Mouse (Mus musculus): ENCODE data around the gene Bloc1s4. TPM values are rescaled to one million over a fixed set of nuclear protein-coding genes. Genes with fewer than 3 reads are reported as not detected.

Bloc1s4 gene
- total and polyA plus RNA-seq, 3 experiments, result 9.7 to 13.5 (median 11.1) TPM

GRCm38 (mm10) chr5:36750119-36751078 is 1.9 kb upstream of the Bloc1s4 start:
- H3K27me3 ChIP-seq (ENCODE audit: control insufficient read depth, insufficient read depth, low read length), result no peaks in the 10 kb centered on the region
- intact Hi-C loops (cut with DNase I), result loop anchor here (5.0 kb wide), 1 partner anchor 42 kb away; no protein-coding TSS in a partner anchor
- H3K9ac ChIP-seq (ENCODE audit: low read depth, low read length), result no peak overlapping the region
- no peaks in the 10 kb centered on the region; the same call in 1 of the 2 replicates for H3K79me2 ChIP-seq (replicated peaks; ENCODE audit: control insufficient read depth, insufficient read depth, low read length)
- H3K4me1 ChIP-seq (ENCODE audit: control insufficient read depth, insufficient read depth, low read length), result peaks cover 3% of the 10 kb centered on the region
- no peak overlapping the region for H3K4me3 ChIP-seq
- no peaks in the 10 kb centered on the region for H3K36me3 ChIP-seq (ENCODE audit: control insufficient read depth, insufficient read depth, low read length)
- 69% methylated on average over 9 of the region's 9 CpGs for WGBS
- no peak for DNase-seq
- TF ChIP-seq CTCF (IDR thresholded peaks at IDR 0.05) (peak; percentile 68), POLR2A (IDR thresholded peaks at IDR 0.05; ENCODE audit: insufficient read depth, low read depth, low read length) (no peak)
- H3K27ac ChIP-seq, result no peak overlapping the region

GRCm38 (mm10) chr5:36747794-36748535 is 485 bp downstream of the Bloc1s4 start:
- Histone ChIP-seq H3K9ac (ENCODE audit: low read depth, low read length) (peak overlapping the region; percentile 92), H3K27me3 (ENCODE audit: control insufficient read depth, insufficient read depth, low read length) (no peaks in the 10 kb centered on the region), H3K36me3 (ENCODE audit: control insufficient read depth, insufficient read depth, low read length) (no peaks in the 10 kb centered on the region), H3K4me3 (peak overlapping the region; percentile 65), H3K79me2 (replicated peaks; ENCODE audit: control insufficient read depth, insufficient read depth, low read length) (no peaks in the 10 kb centered on the region; the same call in 1 of the 2 replicates), H3K4me1 (ENCODE audit: control insufficient read depth, insufficient read depth, low read length) (peaks cover 3% of the 10 kb centered on the region), H3K27ac (peak overlapping the region; percentile 47)
- TF ChIP-seq POLR2A (IDR thresholded peaks at IDR 0.05; ENCODE audit: insufficient read depth, low read depth, low read length) (no peak), EP300 (IDR thresholded peaks at IDR 0.05; ENCODE audit: insufficient read depth, low read depth, low read length) (no peak), CTCF (IDR thresholded peaks at IDR 0.05) (no peak)
- DNase-seq, result no peak
- intact Hi-C loops (cut with DNase I), result no loop called here
- WGBS, result under 1% methylated on average over 76 of the region's 76 CpGs

GRCm38 (mm10) chr5:36747071-36747470 is 1.4 kb downstream of the Bloc1s4 start:
- 65% methylated on average over 7 of the region's 7 CpGs for WGBS
- no peak for DNase-seq
- Histone ChIP-seq H3K4me1 (ENCODE audit: control insufficient read depth, insufficient read depth, low read length) (peaks cover 3% of the 10 kb centered on the region), H3K79me2 (replicated peaks; ENCODE audit: control insufficient read depth, insufficient read depth, low read length) (no peaks in the 10 kb centered on the region; the same call in 1 of the 2 replicates), H3K9ac (ENCODE audit: low read depth, low read length) (no peak overlapping the region), H3K27ac (no peak overlapping the region), H3K36me3 (ENCODE audit: control insufficient read depth, insufficient read depth, low read length) (no peaks in the 10 kb centered on the region), H3K4me3 (peak overlapping the region; percentile 65), H3K27me3 (ENCODE audit: control insufficient read depth, insufficient read depth, low read length) (no peaks in the 10 kb centered on the region)
- TF ChIP-seq EP300 (IDR thresholded peaks at IDR 0.05; ENCODE audit: insufficient read depth, low read depth, low read length) (no peak), POLR2A (IDR thresholded peaks at IDR 0.05; ENCODE audit: insufficient read depth, low read depth, low read length) (no peak), CTCF (IDR thresholded peaks at IDR 0.05) (no peak)
- intact Hi-C loops (cut with DNase I), result no loop called here

GRCm38 (mm10) chr5:36742126-36742848 is 6.2 kb downstream of the Bloc1s4 start:
- Histone ChIP-seq H3K79me2 (replicated peaks; ENCODE audit: control insufficient read depth, insufficient read depth, low read length) (no peaks in the 10 kb centered on the region), H3K4me3 (no peak overlapping the region), H3K36me3 (ENCODE audit: control insufficient read depth, insufficient read depth, low read length) (no peaks in the 10 kb centered on the region), H3K4me1 (ENCODE audit: control insufficient read depth, insufficient read depth, low read length) (peaks cover 3% of the 10 kb centered on the region), H3K9ac (ENCODE audit: low read depth, low read length) (no peak overlapping the region; the same call in 1 of the 2 replicates), H3K27me3 (ENCODE audit: control insufficient read depth, insufficient read depth, low read length) (no peaks in the 10 kb centered on the region), H3K27ac (no peak overlapping the region)
- WGBS, result 34% methylated on average over 16 of the region's 16 CpGs
- TF ChIP-seq CTCF (IDR thresholded peaks at IDR 0.05), result peak; percentile 99
- TF ChIP-seq EP300 (IDR thresholded peaks at IDR 0.05; ENCODE audit: insufficient read depth, low read depth, low read length), result peak; percentile 77; the same call in 1 of the 2 replicates
- no peak for TF ChIP-seq POLR2A (IDR thresholded peaks at IDR 0.05; ENCODE audit: insufficient read depth, low read depth, low read length)
- DNase-seq, result peak; percentile 73 to 88
- intact Hi-C loops (cut with DNase I), result loop anchor here (1.0 to 5.0 kb wide), 5 partner anchors 27 to 279 kb away; no protein-coding TSS in a partner anchor

GRCm38 (mm10) chr5:36739829-36740228 is 8.6 kb downstream of the Bloc1s4 start:
- no peaks in the 10 kb centered on the region for H3K27me3 ChIP-seq (ENCODE audit: control insufficient read depth, insufficient read depth, low read length)
- no peak overlapping the region for H3K9ac ChIP-seq (ENCODE audit: low read depth, low read length)
- no peaks in the 10 kb centered on the region for H3K36me3 ChIP-seq (ENCODE audit: control insufficient read depth, insufficient read depth, low read length)
- peaks cover 1% of the 10 kb centered on the region; the same call in 1 of the 2 replicates for H3K4me1 ChIP-seq (ENCODE audit: control insufficient read depth, insufficient read depth, low read length)
- no peak overlapping the region for H3K27ac ChIP-seq
- H3K4me3 ChIP-seq, result no peak overlapping the region
- TF ChIP-seq CTCF (IDR thresholded peaks at IDR 0.05) (peak; percentile 75), POLR2A (IDR thresholded peaks at IDR 0.05; ENCODE audit: insufficient read depth, low read depth, low read length) (no peak), EP300 (IDR thresholded peaks at IDR 0.05; ENCODE audit: insufficient read depth, low read depth, low read length) (0 out of 2 replicates have a peak, but pooled peaks have one; percentile 48)
- 63% methylated on average over 4 of the region's 4 CpGs for whole genome bisulfite sequencing
- no peaks in the 10 kb centered on the region for H3K79me2 ChIP-seq (replicated peaks; ENCODE audit: control insufficient read depth, insufficient read depth, low read length)
- intact Hi-C loops (cut with DNase I), result loop anchor here (2.0 to 5.0 kb wide), 3 partner anchors 45 to 213 kb away; no protein-coding TSS in a partner anchor
- DNase-seq, result peak in 1 of 2 experiments; percentile 42

Data from heart, adult 2 months (tissue).